Comparison of ENCODE assay signal across 8 mouse cellular contexts in genomic region chr4:150007444-150007843, GRCm38 (mm10). TPM values are rescaled to one million over a fixed set of nuclear protein-coding genes. Genes with fewer than 3 reads are reported as not detected.
DNase-seq lines count a peak whose midpoint lies in the region; ATAC-seq and TF ChIP-seq lines count a peak whose summit lies in the region.

No protein-coding gene starts in this region.

- H3K9ac ChIP-seq in forebrain, embryonic 15.5 days (replicated peaks), result no peak overlapping the region
- H3K9ac ChIP-seq in kidney, embryonic 16.5 days (replicated peaks; ENCODE audit: low read length), result no peak overlapping the region
- peak overlapping the region; percentile 89 for H3K9ac ChIP-seq in liver, postnatal 0 days (replicated peaks)

- no peaks in the 10 kb centered on the region for H3K9me3 ChIP-seq in forebrain, embryonic 10.5 days
- no peaks in the 10 kb centered on the region for H3K9me3 ChIP-seq in forebrain, embryonic 15.5 days
- H3K9me3 ChIP-seq in kidney, embryonic 16.5 days (ENCODE audit: low read length), result no peaks in the 10 kb centered on the region
- H3K9me3 ChIP-seq in liver, postnatal 0 days (ENCODE audit: low read length), result no peaks in the 10 kb centered on the region

- no peaks in the 10 kb centered on the region for H3K36me3 ChIP-seq in forebrain, embryonic 10.5 days (replicated peaks)
- H3K36me3 ChIP-seq in forebrain, embryonic 15.5 days, result no peaks in the 10 kb centered on the region
- H3K36me3 ChIP-seq in kidney, embryonic 16.5 days (ENCODE audit: insufficient read depth, low read length), result 0 out of 2 replicates have a peak, but pooled peaks cover 2% of the 10 kb centered on the region
- H3K36me3 ChIP-seq in liver, postnatal 0 days (replicated peaks; ENCODE audit: insufficient read depth, low read length), result peaks cover 5% of the 10 kb centered on the region

- peaks cover 19% of the 10 kb centered on the region for H3K27me3 ChIP-seq in forebrain, embryonic 10.5 days (ENCODE audit: poor library complexity, severe bottlenecking)
- H3K27me3 ChIP-seq in forebrain, embryonic 15.5 days, result no peaks in the 10 kb centered on the region
- no peaks in the 10 kb centered on the region for H3K27me3 ChIP-seq in kidney, embryonic 16.5 days (ENCODE audit: insufficient read depth, low read length)
- no peaks in the 10 kb centered on the region for H3K27me3 ChIP-seq in liver, postnatal 0 days (ENCODE audit: insufficient read depth, low read length)

- no peak overlapping the region for H3K27ac ChIP-seq in forebrain, embryonic 10.5 days
- no peak overlapping the region for H3K27ac ChIP-seq in forebrain, embryonic 15.5 days (replicated peaks)
- H3K27ac ChIP-seq in kidney, embryonic 16.5 days (ENCODE audit: low read length), result peak overlapping the region; percentile 97
- no peak overlapping the region for H3K27ac ChIP-seq in brown adipose tissue, adult 24 weeks (replicated peaks; ENCODE audit: low read depth, low read length)
- H3K27ac ChIP-seq in liver, postnatal 0 days (ENCODE audit: low read depth), result peak overlapping the region; percentile 98

- ATAC-seq in forebrain, embryonic 15.5 days (replicated peaks), result no peak
- ATAC-seq in kidney, embryonic 16.5 days (ENCODE audit: low FRiP score, low TSS enrichment), result no peak
- ATAC-seq in liver, postnatal 0 days, result no peak

- peak overlapping the region; percentile 80; the same call in 1 of the 2 replicates for H3K4me3 ChIP-seq in forebrain, embryonic 10.5 days
- H3K4me3 ChIP-seq in forebrain, embryonic 15.5 days, result no peak overlapping the region
- H3K4me3 ChIP-seq in kidney, embryonic 16.5 days (ENCODE audit: low read length), result peak overlapping the region; percentile 73; the same call in 1 of the 2 replicates
- H3K4me3 ChIP-seq in brown adipose tissue, adult 24 weeks (ENCODE audit: insufficient read depth, low read depth, low read length), result 0 out of 2 replicates have a peak overlapping the region, but pooled peaks have one; percentile 1
- H3K4me3 ChIP-seq in liver, postnatal 0 days (ENCODE audit: low read depth, low read length), result peak overlapping the region; percentile 81; the same call in 1 of the 2 replicates

- no peak for TF ChIP-seq CTCF in liver, postnatal 0 days (IDR thresholded peaks at IDR 0.05; ENCODE audit: low read depth)

- DNase-seq in forebrain, embryonic 10.5 days (ENCODE audit: extremely low spot score, low spot score), result no peak
- DNase-seq in kidney, postnatal 14 days, result no peak
- no peak for DNase-seq in liver, postnatal 0 days
- DNase-seq in frontal cortex, postnatal 14 days (ENCODE audit: low spot score in 2 of 2), result no peak
- no peak for DNase-seq in layer of hippocampus, postnatal 14 days (ENCODE audit: low spot score in 2 of 2)

- H3K4me1 ChIP-seq in forebrain, embryonic 10.5 days, result peaks cover 23% of the 10 kb centered on the region
- H3K4me1 ChIP-seq in forebrain, embryonic 15.5 days, result peaks cover 7% of the 10 kb centered on the region; the same call in 1 of the 2 replicates
- peaks cover 54% of the 10 kb centered on the region for H3K4me1 ChIP-seq in kidney, embryonic 16.5 days (ENCODE audit: insufficient read depth, low read length)
- peaks cover 11% of the 10 kb centered on the region for H3K4me1 ChIP-seq in brown adipose tissue, adult 24 weeks (ENCODE audit: control insufficient read depth, insufficient read depth, insufficient read length, low read length)
- H3K4me1 ChIP-seq in liver, postnatal 0 days (ENCODE audit: insufficient read depth), result peaks cover 42% of the 10 kb centered on the region

- TF ChIP-seq EP300 in liver, postnatal 0 days (IDR thresholded peaks at IDR 0.05; ENCODE audit: low read depth), result no peak

- 92% methylated on average over 3 of the region's 3 CpGs for WGBS in forebrain, embryonic 10.5 days
- 92% methylated on average over 3 of the region's 3 CpGs for WGBS in forebrain, embryonic 15.5 days
- 68% methylated on average over 3 of the region's 3 CpGs for WGBS in kidney, embryonic 16.5 days
- 43% methylated on average over 3 of the region's 3 CpGs for WGBS in liver, postnatal 0 days (ENCODE audit: insufficient replicate concordance)

- no peak overlapping the region for H3K4me2 ChIP-seq in forebrain, embryonic 15.5 days (replicated peaks)
- peak overlapping the region; percentile 81 for H3K4me2 ChIP-seq in kidney, embryonic 16.5 days (replicated peaks; ENCODE audit: low read depth, low read length)
- H3K4me2 ChIP-seq in liver, postnatal 0 days (ENCODE audit: low read depth, low read length), result peak overlapping the region; percentile 95

RNA-seq across cellular contexts. Expression of gene H6pd, which starts 1.4 kb away (rescaled TPM):
- polyA plus RNA-seq in forebrain, embryonic 10.5 days (2016; fragmentation: Nextera tagmentation; extraction: Ambion mirVana), result 3.0 TPM in 2 replicates
- 1.2 and 1.5 TPM in 2 replicates for polyA plus RNA-seq in forebrain, embryonic 15.5 days (2015; fragmentation: Nextera tagmentation; extraction: Ambion mirVana)
- polyA plus RNA-seq in kidney, embryonic 16.5 days (2015; fragmentation: Nextera tagmentation; extraction: Ambion mirVana), result 22.8 and 24.7 TPM in 2 replicates
- polyA plus RNA-seq in brown adipose tissue, adult 24 weeks (2012; ENCODE audit: insufficient read depth, insufficient read length, missing spikeins), result 66.4 and 85.8 TPM in 2 replicates
- 33.0 and 36.5 TPM in 2 replicates for polyA plus RNA-seq in liver, postnatal 0 days (2015; fragmentation: Nextera tagmentation; extraction: Ambion mirVana)
- total RNA-seq in layer of hippocampus, postnatal 14 days (2021), result 10 to 100 TPM; 11.5 to 12.2 TPM

RNA-seq across cellular contexts. Expression of gene Spsb1, which starts 52.6 kb away (rescaled TPM):
- 9.0 and 11.2 TPM in 2 replicates for polyA plus RNA-seq in forebrain, embryonic 10.5 days (2016; fragmentation: Nextera tagmentation; extraction: Ambion mirVana)
- 6.0 and 6.8 TPM in 2 replicates for polyA plus RNA-seq in forebrain, embryonic 15.5 days (2015; fragmentation: Nextera tagmentation; extraction: Ambion mirVana)
- polyA plus RNA-seq in kidney, embryonic 16.5 days (2015; fragmentation: Nextera tagmentation; extraction: Ambion mirVana), result 10.9 and 14.2 TPM in 2 replicates
- polyA plus RNA-seq in brown adipose tissue, adult 24 weeks (2012; ENCODE audit: insufficient read depth, insufficient read length, missing spikeins), result 24.3 and 32.5 TPM in 2 replicates
- 1.3 and 1.7 TPM in 2 replicates for polyA plus RNA-seq in liver, postnatal 0 days (2015; fragmentation: Nextera tagmentation; extraction: Ambion mirVana)
- 10 to 100 TPM; 25.3 to 29.1 TPM for total RNA-seq in layer of hippocampus, postnatal 14 days (2021)

Comparison
In these comparisons a context has a peak if more than half of its experiments do, and no peak if none do; other contexts are left out.
1. H3K27ac ChIP-seq: peak in kidney, embryonic 16.5 days (single experiment) and liver, postnatal 0 days (single experiment); none in forebrain, embryonic 10.5 days (single experiment), forebrain, embryonic 15.5 days (single experiment) and brown adipose tissue, adult 24 weeks (single experiment).